Mouse (Mus musculus) limb, embryonic 14.5 days (tissue): ENCODE data around the gene Gucy2g. TPM values are rescaled to one million over a fixed set of nuclear protein-coding genes. Genes with fewer than 3 reads are reported as not detected.

Experiments used
- ATAC-seq: fragments of 200-750 bp; cut with Nextera tagmentation; 2 replicates; pipeline ENCODE4 v1.8.0; 2017; ENCODE audit warnings: low read depth, moderate number of reproducible peaks, moderate TSS enrichment; ENCODE audit not compliant: low FRiP score
- DNase-seq: peaks from one replicate; pipeline ENCODE4 v3.0.0-alpha.2; 2015; ENCODE audit warnings: low spot score
- H3K27ac ChIP-seq: fragments of 300-500 bp; sonication (generic); replicated peaks from 2 replicates; pipeline ENCODE4 v1.5.1; 2014; ENCODE audit warnings: low read depth, mild to moderate bottlenecking, low read length, moderate library complexity, mixed read lengths
- H3K27me3 ChIP-seq: fragments of 300-500 bp; sonication (generic); 2 replicates; pipeline ENCODE4 v1.6.1; 2014; ENCODE audit warnings: low read length, mixed read lengths; ENCODE audit not compliant: control insufficient read depth, insufficient read depth
- H3K36me3 ChIP-seq: fragments of 300-500 bp; sonication (generic); 2 replicates; pipeline ENCODE4 v1.6.1; 2014; ENCODE audit warnings: mild to moderate bottlenecking, low read length, moderate library complexity, mixed read lengths; ENCODE audit not compliant: control insufficient read depth, insufficient read depth
- H3K4me1 ChIP-seq: fragments of 300-500 bp; sonication (generic); 2 replicates; pipeline ENCODE4 v1.6.1; 2014; ENCODE audit warnings: antibody characterized with exemption, low read length, mixed read lengths; ENCODE audit not compliant: control insufficient read depth, insufficient read depth
- H3K4me2 ChIP-seq: fragments of 300-500 bp; sonication (generic); replicated peaks from 2 replicates; pipeline ENCODE4 v1.6.1; 2014; ENCODE audit warnings: low read depth, mild to moderate bottlenecking, low read length, moderate library complexity; ENCODE audit not compliant: severe bottlenecking
- H3K4me3 ChIP-seq: fragments of 300-500 bp; sonication (generic); replicated peaks from 2 replicates; pipeline ENCODE4 v1.5.1; 2014; ENCODE audit warnings: low read length
- H3K9ac ChIP-seq: fragments of 300-500 bp; sonication (generic); 2 replicates; pipeline ENCODE4 v1.6.1; 2014; ENCODE audit warnings: mild to moderate bottlenecking, low read depth, low read length, moderate library complexity; ENCODE audit not compliant: severe bottlenecking
- H3K9me3 ChIP-seq: fragments of 300-500 bp; sonication (generic); 2 replicates; pipeline ENCODE4 v1.6.1; 2016; ENCODE audit warnings: low read length; ENCODE audit not compliant: control insufficient read depth
- POLR2A ChIP-seq: fragments of 200-500 bp; IDR thresholded peaks from 2 replicates; pipeline ENCODE4 v1.8.0; 2012; ENCODE audit warnings: inconsistent platforms, mild to moderate bottlenecking, moderate library complexity, borderline replicate concordance; ENCODE audit not compliant: insufficient read depth, insufficient read length; ENCODE audit errors: extremely low read depth
- WGBS: fragments of 180-500 bp; shearing (Covaris S2); extraction: QIAGEN DNeasy Blood & Tissue Kit; methylation state at CpG from one replicate; pipeline ENCODE4 v1.1.7; 2014; 5-methylcytosine and 5-hydroxymethylcytosine counted together
- polyA plus RNA-seq, 2 experiments: library from polyadenylated mRNA; depleted of rRNA in 1 of 2; stranded (reverse) in 1 of 2; unstranded in 1 of 2; fragments of >200 nt; fragmentation: Nextera tagmentation in 1 of 2; extraction: Ambion mirVana in 1 of 2; gene quantifications; 2 replicates each; pipeline versions ENCODE4 v1.2.1 to v1.2.3; 2012 to 2014

Gucy2g gene
- polyA plus RNA-seq, 2 experiments: 0.11 TPM; not detected in 1

GRCm38 (mm10) chr19:55213617-55214340, 27.3 kb downstream of the Gucy2g start:
- Histone ChIP-seq H3K9me3 (no peaks in the 10 kb centered on the region), H3K27me3 (no peaks in the 10 kb centered on the region), H3K36me3 (no peaks in the 10 kb centered on the region), H3K27ac (no peak overlapping the region), H3K4me2 (no peak overlapping the region), H3K9ac (no peak overlapping the region), H3K4me3 (no peak overlapping the region), H3K4me1 (peaks cover 3% of the 10 kb centered on the region)
- ATAC-seq (no peak), DNase-seq (no peak)
- WGBS: 72% methylated on average over 12 of the region's 12 CpGs
- TF ChIP-seq POLR2A: no peak

- 91% methylated on average over 1 of the region's 1 CpGs for WGBS
- ATAC-seq: no peak
- H3K27ac ChIP-seq: no peak overlapping the region
Measured at GRCm38 (mm10) chr19:55211698-55212097, 29.3 kb downstream of the Gucy2g start.

DNA sequence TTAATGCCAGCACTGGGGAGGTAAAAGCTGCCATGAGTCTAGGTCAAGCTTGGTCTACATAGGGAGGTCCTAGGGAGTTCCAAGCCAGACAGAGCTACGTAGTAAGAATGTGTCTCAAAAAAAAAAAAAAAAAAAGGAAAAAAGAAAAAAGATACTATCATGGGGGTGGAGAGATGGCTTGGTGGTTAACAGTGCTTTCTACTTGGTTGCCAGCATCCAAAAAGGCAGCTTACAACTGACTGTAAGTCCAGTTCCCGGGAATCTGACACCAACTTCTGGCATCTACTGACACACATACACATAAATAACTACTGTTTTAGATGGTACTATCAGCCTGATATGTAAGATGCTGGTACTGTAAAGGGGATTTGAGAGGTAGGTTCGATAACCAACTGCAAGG, 32.0 kb downstream of the Gucy2g start:
- Histone ChIP-seq H3K4me1 (no peaks in the 10 kb centered on the region), H3K27ac (no peak overlapping the region), H3K27me3 (no peaks in the 10 kb centered on the region), H3K9me3 (no peaks in the 10 kb centered on the region), H3K9ac (no peak overlapping the region), H3K4me3 (no peak overlapping the region), H3K36me3 (no peaks in the 10 kb centered on the region), H3K4me2 (no peak overlapping the region)
- no peak for TF ChIP-seq POLR2A
- ATAC-seq: no peak
- WGBS: 83% methylated on average over 3 of the region's 3 CpGs
- DNase-seq: no peak

More at GRCm38 (mm10) chr19:55211698-55212097, 29.3 kb downstream of the Gucy2g start:
- no peak overlapping the region for H3K4me3 ChIP-seq
- no peak for DNase-seq
- no peak for TF ChIP-seq POLR2A
- H3K36me3 ChIP-seq: no peaks in the 10 kb centered on the region
- no peak overlapping the region for H3K9ac ChIP-seq
- no peak overlapping the region for H3K4me2 ChIP-seq
- no peaks in the 10 kb centered on the region for H3K9me3 ChIP-seq
- peaks cover 2% of the 10 kb centered on the region for H3K4me1 ChIP-seq
- H3K27me3 ChIP-seq: no peaks in the 10 kb centered on the region

GRCm38 (mm10) chr19:55208654-55209053, 32.4 kb downstream of the Gucy2g start:
- no peaks in the 10 kb centered on the region for H3K36me3 ChIP-seq
- no peaks in the 10 kb centered on the region for H3K27me3 ChIP-seq
- no peak overlapping the region for H3K4me3 ChIP-seq
- no peak for TF ChIP-seq POLR2A
- WGBS: 75% methylated on average over 4 of the region's 4 CpGs
- no peak overlapping the region for H3K27ac ChIP-seq
- no peaks in the 10 kb centered on the region for H3K4me1 ChIP-seq
- H3K4me2 ChIP-seq: no peak overlapping the region
- no peaks in the 10 kb centered on the region for H3K9me3 ChIP-seq
- DNase-seq (no peak), ATAC-seq (no peak)
- no peak overlapping the region for H3K9ac ChIP-seq

DNA sequence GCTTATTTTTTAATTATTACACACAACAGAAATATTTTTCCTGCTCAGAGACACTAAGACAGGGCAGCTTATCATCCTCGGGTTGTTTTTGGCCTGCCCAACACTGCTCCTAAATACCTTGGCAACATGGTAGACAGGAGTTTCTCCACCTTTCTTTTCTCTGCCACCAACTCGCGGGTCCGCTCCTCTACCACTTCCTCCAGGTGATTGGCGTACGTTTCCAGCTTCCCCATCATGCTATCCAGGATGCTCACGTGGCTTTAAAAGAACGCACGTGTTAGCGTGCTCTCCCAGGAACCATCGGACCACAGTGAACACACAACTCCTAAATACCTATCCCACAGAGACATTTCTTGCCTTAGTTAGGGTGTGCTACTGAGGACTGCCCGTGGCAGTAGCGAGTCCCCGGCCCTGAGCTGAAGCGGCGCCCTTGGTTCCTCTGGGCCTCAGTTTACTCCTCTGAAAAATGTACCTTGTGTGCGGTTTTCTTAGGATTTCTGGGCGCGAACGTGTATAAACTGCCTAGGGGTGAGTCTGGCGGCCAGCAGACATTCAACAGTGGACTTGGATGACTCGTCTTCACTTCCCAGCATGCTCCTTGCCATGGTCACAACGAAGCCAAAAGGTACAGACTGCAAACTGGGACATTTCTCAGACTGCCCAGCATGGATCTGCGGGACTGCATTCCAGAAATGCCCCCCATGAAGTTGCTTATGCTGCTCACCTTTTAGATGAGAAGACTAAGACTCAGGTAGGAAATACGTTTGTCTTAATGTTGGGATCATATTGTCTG, 33.1 kb downstream of the Gucy2g start:
- no peaks in the 10 kb centered on the region for H3K36me3 ChIP-seq
- no peak for TF ChIP-seq POLR2A
- H3K4me1 ChIP-seq: no peaks in the 10 kb centered on the region
- DNase-seq (no peak), ATAC-seq (no peak)
- H3K27ac ChIP-seq: no peak overlapping the region
- no peak overlapping the region for H3K4me2 ChIP-seq
- no peak overlapping the region for H3K9ac ChIP-seq
- no peak overlapping the region for H3K4me3 ChIP-seq
- H3K9me3 ChIP-seq: no peaks in the 10 kb centered on the region
- no peaks in the 10 kb centered on the region for H3K27me3 ChIP-seq
- WGBS: 61% methylated on average over 25 of the region's 25 CpGs
